Mouse (Mus musculus) ES-E14 (cell line): ENCODE measurements around the gene Scn4a.

ENCODE experiments used
- CHD2 ChIP-seq: IDR thresholded peaks from 2 replicates; pipeline ENCODE4 v1.6.1; 2014; ENCODE audit warnings: mild to moderate bottlenecking, low read depth, low read length, inconsistent platforms
- HCFC1 ChIP-seq: IDR thresholded peaks from 2 replicates; pipeline ENCODE4 v1.6.1; 2012; ENCODE audit warnings: low read length, inconsistent platforms, borderline replicate concordance; ENCODE audit not compliant: insufficient read depth
- MAFK ChIP-seq: IDR thresholded peaks from 2 replicates; pipeline ENCODE4 v1.6.1; 2014; ENCODE audit warnings: mild to moderate bottlenecking, low read depth, low read length, inconsistent platforms; ENCODE audit not compliant: insufficient read depth
- ZC3H11A ChIP-seq: IDR thresholded peaks from 2 replicates; pipeline ENCODE4 v1.6.1; 2012; ENCODE audit warnings: low read depth, mild to moderate bottlenecking, inconsistent platforms, low read length, borderline replicate concordance
- ZNF384 ChIP-seq: IDR thresholded peaks from 2 replicates; pipeline ENCODE4 v1.6.1; 2012; ENCODE audit warnings: low read depth, low read length, inconsistent platforms

GRCm38 (mm10) chr11:106282452-106282851, 70.6 kb downstream of the Scn4a start:
- TF ChIP-seq MAFK (no peak), ZC3H11A (no peak), ZNF384 (no peak), CHD2 (no peak), HCFC1 (no peak)
